Mouse (Mus musculus): ENCODE results near the gene Rpl3l. TPM values are rescaled to one million over a fixed set of nuclear protein-coding genes. Genes with fewer than 3 reads are reported as not detected.

Gene Rpl3l
- not detected in 2 replicates for polyA plus RNA-seq (2014; fragmentation: Nextera tagmentation; extraction: Ambion mirVana)

DNA sequence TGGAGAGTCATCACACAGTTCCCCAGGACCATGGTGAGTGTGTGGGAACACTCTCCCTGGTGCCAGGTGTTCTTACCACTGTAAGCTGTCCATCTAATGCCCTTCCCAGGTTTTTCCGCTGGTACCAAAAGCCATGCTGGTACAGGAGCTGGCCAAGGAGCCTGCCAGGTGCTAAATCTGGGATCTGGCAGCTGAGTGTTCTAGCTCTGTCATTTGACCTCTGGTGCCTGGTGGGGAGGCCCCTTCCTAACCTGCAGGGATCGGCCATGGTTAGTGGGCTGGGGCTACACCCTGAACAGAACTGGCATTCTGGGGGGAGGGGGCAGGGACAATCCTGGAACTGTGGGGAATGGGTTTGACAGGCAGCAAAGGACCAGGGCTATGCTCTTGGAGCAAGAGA lies at the start of gene Rpl3l:
Gene Rpl3l (plus strand): TSS at position 203 of the 400 bp plus-strand sequence.
- no peak for DNase-seq (ENCODE audit: low spot score)
- Histone ChIP-seq H3K4me3 (ENCODE audit: low read depth, low read length) (no peak within 1 kb of the TSS), H3K27ac (ENCODE audit: low read depth, low read length) (no peak within 1 kb of the TSS), H3K4me1 (ENCODE audit: control insufficient read depth, insufficient read depth, low read length) (no peaks in the 10 kb centered on the region), H3K4me2 (ENCODE audit: low read depth) (no peak within 1 kb of the TSS), H3K27me3 (ENCODE audit: control insufficient read depth, insufficient read depth, low read length) (no peaks in the 10 kb centered on the region), H3K36me3 (ENCODE audit: control insufficient read depth, insufficient read depth, low read length) (no peaks in the 10 kb centered on the region), H3K9ac (ENCODE audit: low read length) (no peak within 1 kb of the TSS), H3K9me3 (ENCODE audit: control insufficient read depth, low read length) (no peaks in the 10 kb centered on the region)
- no peak for ATAC-seq (ENCODE audit: insufficient read depth, low FRiP score, low TSS enrichment)
- 67% methylated on average over 2 of the region's 2 CpGs for WGBS

DNA sequence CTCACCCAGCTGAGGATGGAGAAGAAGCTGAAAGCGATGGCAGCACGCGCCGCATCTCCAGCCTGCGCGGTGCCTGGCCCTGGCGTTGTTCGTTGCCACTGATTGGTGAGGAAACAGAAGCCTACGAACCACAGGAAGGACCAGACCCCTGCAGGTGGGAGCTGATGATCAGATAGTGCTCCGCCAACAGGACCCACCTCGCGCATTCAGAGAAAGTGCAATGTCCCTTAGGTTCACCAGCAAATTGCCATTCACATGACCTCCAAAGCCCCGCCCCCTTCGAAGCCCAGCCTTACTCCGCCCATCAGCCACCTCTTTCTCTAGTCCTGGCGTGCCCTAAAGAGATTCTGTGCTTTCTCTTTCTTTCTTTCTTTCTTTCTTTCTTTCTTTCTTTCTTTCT lies 41.1 kb upstream of the Rpl3l start:
- Histone ChIP-seq H3K27ac (ENCODE audit: low read depth, low read length) (no peak overlapping the region), H3K9me3 (ENCODE audit: control insufficient read depth, low read length) (no peaks in the 10 kb centered on the region), H3K4me1 (ENCODE audit: control insufficient read depth, insufficient read depth, low read length) (peaks cover 8% of the 10 kb centered on the region; the same call in 1 of the 2 replicates), H3K4me2 (ENCODE audit: low read depth) (peak overlapping the region; percentile 19; the same call in 1 of the 2 replicates), H3K9ac (ENCODE audit: low read length) (no peak overlapping the region), H3K27me3 (ENCODE audit: control insufficient read depth, insufficient read depth, low read length) (peaks cover 32% of the 10 kb centered on the region), H3K4me3 (ENCODE audit: low read depth, low read length) (no peak overlapping the region), H3K36me3 (ENCODE audit: control insufficient read depth, insufficient read depth, low read length) (peaks cover 1% of the 10 kb centered on the region; the same call in 1 of the 2 replicates)
- ATAC-seq (ENCODE audit: insufficient read depth, low FRiP score, low TSS enrichment) (no peak), DNase-seq (ENCODE audit: low spot score) (peak; percentile 45)
- WGBS: 23% methylated on average over 16 of the region's 16 CpGs

DNA sequence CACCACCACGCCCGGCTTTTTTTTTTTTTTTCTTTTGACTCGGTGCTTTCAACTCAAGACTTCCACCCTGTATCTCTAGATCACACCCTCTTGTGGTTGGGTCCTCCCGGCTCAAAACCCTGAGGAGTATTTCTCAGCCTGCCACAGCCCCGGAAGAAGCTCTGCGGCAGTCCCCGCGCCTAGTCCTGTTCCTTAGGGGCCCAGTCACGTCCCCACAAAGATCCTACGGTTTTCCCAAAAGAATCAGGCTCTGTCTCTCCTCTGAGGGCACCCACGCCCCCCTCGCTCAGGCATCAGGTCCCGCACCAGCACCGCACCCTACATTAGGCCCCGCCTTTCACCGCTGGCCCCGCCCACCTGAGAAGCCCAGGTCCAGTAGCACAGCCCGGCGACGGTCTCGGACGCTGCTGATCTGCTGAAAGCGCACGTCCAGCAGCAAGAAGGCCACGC lies 40.4 kb upstream of the Rpl3l start:
- WGBS: 1% methylated on average over 24 of the region's 25 CpGs
- H3K27me3 ChIP-seq (ENCODE audit: control insufficient read depth, insufficient read depth, low read length): peaks cover 32% of the 10 kb centered on the region
- H3K27ac ChIP-seq (ENCODE audit: low read depth, low read length): no peak overlapping the region
- peaks cover 8% of the 10 kb centered on the region; the same call in 1 of the 2 replicates for H3K4me1 ChIP-seq (ENCODE audit: control insufficient read depth, insufficient read depth, low read length)
- no peak overlapping the region for H3K9ac ChIP-seq (ENCODE audit: low read length)
- H3K9me3 ChIP-seq (ENCODE audit: control insufficient read depth, low read length): no peaks in the 10 kb centered on the region
- ATAC-seq (ENCODE audit: insufficient read depth, low FRiP score, low TSS enrichment) (0 out of 2 replicates have a peak, but pooled peaks have one; percentile 41), DNase-seq (ENCODE audit: low spot score) (peak; percentile 43)
- peak overlapping the region; percentile 20 for H3K4me3 ChIP-seq (ENCODE audit: low read depth, low read length)
- H3K36me3 ChIP-seq (ENCODE audit: control insufficient read depth, insufficient read depth, low read length): no peaks in the 10 kb centered on the region
- peak overlapping the region; percentile 43 for H3K4me2 ChIP-seq (ENCODE audit: low read depth)

DNA sequence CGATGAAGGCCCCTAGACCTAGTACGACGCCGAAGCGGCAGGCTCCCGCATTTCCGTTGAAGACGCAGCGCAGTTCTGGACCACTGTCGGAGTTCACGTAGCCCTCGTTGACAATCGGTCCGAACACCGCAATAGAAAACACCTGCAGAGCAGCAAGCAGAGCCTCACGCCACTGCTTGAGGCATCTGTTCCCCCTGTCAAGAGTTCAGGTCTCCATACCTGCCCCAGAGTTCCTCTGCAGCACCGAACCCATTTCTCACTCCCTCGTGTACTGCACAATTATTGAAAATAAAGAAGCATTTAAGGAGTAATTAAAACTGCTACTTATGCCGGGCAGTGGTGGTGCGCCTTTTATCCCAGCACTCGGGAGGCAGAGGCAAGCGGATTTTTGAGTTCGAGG lies 40.0 kb upstream of the Rpl3l start:
- Histone ChIP-seq H3K4me1 (ENCODE audit: control insufficient read depth, insufficient read depth, low read length) (peaks cover 8% of the 10 kb centered on the region; the same call in 1 of the 2 replicates), H3K27ac (ENCODE audit: low read depth, low read length) (no peak overlapping the region), H3K4me2 (ENCODE audit: low read depth) (peak overlapping the region; percentile 43), H3K27me3 (ENCODE audit: control insufficient read depth, insufficient read depth, low read length) (peaks cover 32% of the 10 kb centered on the region), H3K36me3 (ENCODE audit: control insufficient read depth, insufficient read depth, low read length) (no peaks in the 10 kb centered on the region; the same call in 1 of the 2 replicates), H3K9me3 (ENCODE audit: control insufficient read depth, low read length) (no peaks in the 10 kb centered on the region), H3K4me3 (ENCODE audit: low read depth, low read length) (peak overlapping the region; percentile 20), H3K9ac (ENCODE audit: low read length) (no peak overlapping the region)
- 21% methylated on average over 23 of the region's 23 CpGs for WGBS
- ATAC-seq (ENCODE audit: insufficient read depth, low FRiP score, low TSS enrichment): no peak
- DNase-seq (ENCODE audit: low spot score): no peak

DNA sequence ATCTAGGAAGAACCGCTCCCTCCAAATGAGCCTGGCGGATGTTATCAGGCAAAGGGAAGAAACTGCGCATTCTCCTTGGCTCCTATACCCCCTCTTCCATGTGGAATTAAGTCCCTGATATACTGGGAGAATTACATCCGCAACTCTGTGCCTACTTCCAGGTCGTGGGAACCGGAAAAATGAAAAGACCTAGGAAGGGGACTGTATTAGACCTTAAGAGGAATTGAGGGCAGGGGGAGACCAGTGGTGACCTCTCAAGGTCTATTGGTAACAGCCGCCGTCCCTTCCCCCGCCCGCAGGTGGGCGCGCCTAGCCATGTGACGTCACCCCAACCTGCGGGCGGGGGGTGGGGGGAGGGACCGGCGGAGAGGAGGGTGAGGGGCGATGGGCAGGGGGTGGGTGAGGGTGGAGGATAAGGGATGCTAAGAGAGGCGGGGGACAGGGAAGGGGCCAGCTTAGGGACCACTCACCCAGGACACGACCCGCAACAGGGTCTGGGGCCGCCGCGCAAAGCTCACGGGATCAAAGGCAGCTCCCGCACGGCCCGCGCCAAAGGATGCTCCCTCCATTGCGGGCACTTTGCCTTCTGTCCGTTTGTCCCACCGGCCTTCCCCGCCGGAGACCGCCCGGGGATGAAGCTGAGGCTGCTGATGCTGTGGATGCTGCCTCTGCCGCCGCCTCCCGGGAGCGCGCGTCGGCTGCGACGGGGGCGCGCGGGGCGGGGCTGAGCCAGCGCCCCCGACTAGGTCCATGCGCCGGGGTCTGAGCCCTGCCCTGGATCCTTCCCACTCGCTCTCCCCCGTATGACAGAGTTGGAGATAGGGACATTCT lies 38.2 kb upstream of the Rpl3l start, which contains the start of gene Syngr3:
Gene Syngr3 (minus strand): TSS at position 705 of the 831 bp plus-strand sequence.
- peak within 1 kb of the TSS; percentile 57 for H3K9ac ChIP-seq (ENCODE audit: low read length)
- DNase-seq (ENCODE audit: low spot score): peak; percentile 60
- peak within 1 kb of the TSS; percentile 47 for H3K4me3 ChIP-seq (ENCODE audit: low read depth, low read length)
- 0 out of 2 replicates have a peak, but pooled peaks have one; percentile 42 for ATAC-seq (ENCODE audit: insufficient read depth, low FRiP score, low TSS enrichment)
- peaks cover 8% of the 10 kb centered on the region; the same call in 1 of the 2 replicates for H3K4me1 ChIP-seq (ENCODE audit: control insufficient read depth, insufficient read depth, low read length)
- no peak within 1 kb of the TSS for H3K27ac ChIP-seq (ENCODE audit: low read depth, low read length)
- H3K27me3 ChIP-seq (ENCODE audit: control insufficient read depth, insufficient read depth, low read length): peaks cover 32% of the 10 kb centered on the region
- H3K36me3 ChIP-seq (ENCODE audit: control insufficient read depth, insufficient read depth, low read length): no peaks in the 10 kb centered on the region; the same call in 1 of the 2 replicates
- no peaks in the 10 kb centered on the region for H3K9me3 ChIP-seq (ENCODE audit: control insufficient read depth, low read length)
- peak within 1 kb of the TSS; percentile 65 for H3K4me2 ChIP-seq (ENCODE audit: low read depth)
- whole genome bisulfite sequencing: under 1% methylated on average over 44 of the region's 55 CpGs

DNA sequence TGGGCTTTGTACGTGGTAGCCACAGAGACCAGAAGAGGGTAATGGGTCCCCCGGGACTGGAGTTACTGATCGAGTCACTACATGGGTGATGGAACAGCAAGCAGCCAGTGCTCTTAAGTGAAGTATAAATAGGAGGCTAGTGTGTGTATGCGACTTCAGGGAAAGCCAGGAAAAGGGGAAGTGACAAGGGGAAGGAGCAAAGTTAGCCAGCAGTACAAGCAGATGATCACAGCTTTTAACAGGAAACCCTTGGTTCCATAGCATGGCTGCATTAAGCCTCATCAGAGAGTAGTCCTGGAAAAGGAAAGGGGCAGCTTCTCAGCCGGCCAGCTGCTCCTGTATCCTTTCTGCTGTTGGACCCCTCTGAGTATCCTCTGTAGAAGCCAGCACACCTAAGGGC lies 35.2 kb upstream of the Rpl3l start:
- Histone ChIP-seq H3K27me3 (ENCODE audit: control insufficient read depth, insufficient read depth, low read length) (peaks cover 28% of the 10 kb centered on the region), H3K4me2 (ENCODE audit: low read depth) (no peak overlapping the region), H3K9ac (ENCODE audit: low read length) (no peak overlapping the region), H3K4me3 (ENCODE audit: low read depth, low read length) (no peak overlapping the region), H3K9me3 (ENCODE audit: control insufficient read depth, low read length) (no peaks in the 10 kb centered on the region), H3K36me3 (ENCODE audit: control insufficient read depth, insufficient read depth, low read length) (no peaks in the 10 kb centered on the region; the same call in 1 of the 2 replicates), H3K4me1 (ENCODE audit: control insufficient read depth, insufficient read depth, low read length) (peaks cover 15% of the 10 kb centered on the region), H3K27ac (ENCODE audit: low read depth, low read length) (no peak overlapping the region)
- ATAC-seq (ENCODE audit: insufficient read depth, low FRiP score, low TSS enrichment) (no peak), DNase-seq (ENCODE audit: low spot score) (no peak)
- 87% methylated on average over 5 of the region's 5 CpGs for WGBS

DNA sequence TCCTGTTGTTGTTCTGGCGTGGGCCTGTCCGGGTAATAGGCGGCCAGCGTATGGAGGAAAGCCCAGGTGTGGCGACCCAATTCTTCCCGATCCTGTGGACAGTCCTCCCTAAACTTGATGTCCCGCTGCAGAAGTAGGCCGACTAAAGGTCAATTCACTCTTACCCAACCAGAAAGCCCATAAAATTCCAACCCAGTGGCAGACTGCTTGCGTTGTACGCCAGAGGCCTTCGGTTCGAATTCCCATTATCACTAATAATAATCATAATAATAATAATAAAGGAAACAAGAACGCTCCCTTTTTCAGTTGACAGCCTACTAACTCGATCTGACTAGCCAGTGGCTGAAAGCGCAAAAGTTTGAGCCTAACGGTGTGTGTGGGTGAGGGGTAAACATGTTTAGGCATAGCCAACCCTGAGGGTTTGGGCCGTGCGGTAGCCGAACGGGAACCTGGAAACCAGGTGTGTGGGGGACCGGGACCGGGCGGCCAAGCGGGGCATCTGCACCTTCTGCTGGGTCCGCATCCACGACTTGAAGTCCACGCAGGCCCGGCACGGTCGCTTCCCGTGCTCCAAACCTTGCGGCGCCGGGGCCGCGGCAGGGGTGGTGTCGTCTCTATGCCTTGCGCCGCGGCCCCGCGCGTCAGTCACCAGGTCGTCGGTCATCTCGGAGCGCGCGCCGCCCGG lies 32.2 kb upstream of the Rpl3l start:
- 9% methylated on average over 40 of the region's 51 CpGs for WGBS
- Histone ChIP-seq H3K9me3 (ENCODE audit: control insufficient read depth, low read length) (no peaks in the 10 kb centered on the region), H3K27ac (ENCODE audit: low read depth, low read length) (peak overlapping the region; percentile 47), H3K4me3 (ENCODE audit: low read depth, low read length) (peak overlapping the region; percentile 85), H3K9ac (ENCODE audit: low read length) (peak overlapping the region; percentile 87), H3K4me1 (ENCODE audit: control insufficient read depth, insufficient read depth, low read length) (peaks cover 13% of the 10 kb centered on the region), H3K4me2 (ENCODE audit: low read depth) (peak overlapping the region; percentile 68), H3K36me3 (ENCODE audit: control insufficient read depth, insufficient read depth, low read length) (peaks cover 6% of the 10 kb centered on the region), H3K27me3 (ENCODE audit: control insufficient read depth, insufficient read depth, low read length) (peaks cover 4% of the 10 kb centered on the region)
- ATAC-seq (ENCODE audit: insufficient read depth, low FRiP score, low TSS enrichment) (peak; percentile 60), DNase-seq (ENCODE audit: low spot score) (no peak)

DNA sequence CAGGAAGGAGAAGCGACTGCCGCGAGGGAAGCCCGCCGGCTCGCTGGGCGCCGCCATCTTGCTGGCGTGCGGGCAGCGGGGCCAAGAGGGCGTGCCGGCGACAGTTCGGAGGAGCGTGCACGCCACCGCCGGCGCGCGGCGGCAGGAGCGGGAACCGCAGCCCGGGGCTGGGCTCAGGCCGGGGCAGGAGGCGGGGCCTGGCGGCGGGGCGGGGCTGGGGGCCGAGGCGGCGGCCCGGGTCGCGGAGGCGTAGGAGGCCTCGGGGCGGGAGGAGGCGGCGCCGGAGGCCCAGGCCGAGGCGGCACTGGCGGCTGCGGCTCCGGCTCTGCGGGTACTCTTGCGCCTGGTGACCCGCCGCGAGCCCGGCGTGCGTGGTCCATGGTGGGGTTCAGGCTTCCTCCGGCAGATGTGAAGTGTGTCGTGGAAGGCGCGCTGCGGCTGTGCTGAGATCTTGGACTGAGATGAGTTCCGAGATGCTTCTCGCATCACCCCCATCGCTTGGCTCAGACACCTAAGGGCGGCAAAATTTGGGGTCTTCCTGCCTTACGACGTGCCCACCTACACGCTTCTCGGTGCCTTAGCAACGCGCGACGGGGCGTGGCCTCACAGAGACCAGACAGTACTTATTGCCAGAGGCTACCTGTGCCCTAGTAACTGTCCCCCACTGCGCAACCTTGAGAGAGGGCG lies 31.5 kb upstream of the Rpl3l start, which contains the start of the genes Gfer and Noxo1:
Gene Gfer (minus strand): TSS at position 146 of the 687 bp plus-strand sequence.
Gene Noxo1 (plus strand): TSS at position 224 of the 687 bp plus-strand sequence.
- peaks cover 13% of the 10 kb centered on the region for H3K36me3 ChIP-seq (ENCODE audit: control insufficient read depth, insufficient read depth, low read length)
- ATAC-seq (ENCODE audit: insufficient read depth, low FRiP score, low TSS enrichment) (peak; percentile 90), DNase-seq (ENCODE audit: low spot score) (peak; percentile 92)
- peak within 1 kb of the TSS; percentile 85 for H3K4me3 ChIP-seq (ENCODE audit: low read depth, low read length)
- peak within 1 kb of the TSS; percentile 87 for H3K9ac ChIP-seq (ENCODE audit: low read length)
- H3K27me3 ChIP-seq (ENCODE audit: control insufficient read depth, insufficient read depth, low read length): no peaks in the 10 kb centered on the region; the same call in 1 of the 2 replicates
- H3K4me2 ChIP-seq (ENCODE audit: low read depth): peak within 1 kb of the TSS; percentile 68
- peaks cover 13% of the 10 kb centered on the region for H3K4me1 ChIP-seq (ENCODE audit: control insufficient read depth, insufficient read depth, low read length)
- WGBS: under 1% methylated on average over 53 of the region's 76 CpGs
- H3K9me3 ChIP-seq (ENCODE audit: control insufficient read depth, low read length): no peaks in the 10 kb centered on the region
- H3K27ac ChIP-seq (ENCODE audit: low read depth, low read length): peak within 1 kb of the TSS; percentile 47
